Mouse (Mus musculus) fat pad, adult 2 months (tissue): ENCODE results near the gene Tmem235.

Experiments
- DNase-seq: peaks from one replicate; pipeline ENCODE4 v3.0.0-alpha.2; 2011; ENCODE audit warnings: low read depth, low spot score; ENCODE audit errors: extremely low read depth

The Tmem235 gene

GRCm38 (mm10) chr11:117888853-117889822 is 28.6 kb downstream of the Tmem235 start:
- no peak for DNase-seq

- no peak for DNase-seq
Observed at GRCm38 (mm10) chr11:117889887-117890340, 29.4 kb downstream of the Tmem235 start.

- no peak for DNase-seq
Observed at GRCm38 (mm10) chr11:117890519-117891282, 30.1 kb downstream of the Tmem235 start.

GRCm38 (mm10) chr11:117891581-117892175 is 31.1 kb downstream of the Tmem235 start:
- no peak for DNase-seq

GRCm38 (mm10) chr11:117892199-117892598 is 31.6 kb downstream of the Tmem235 start:
- no peak for DNase-seq

- DNase-seq = no peak
Observed at GRCm38 (mm10) chr11:117894676-117895075, 34.1 kb downstream of the Tmem235 start.

GRCm38 (mm10) chr11:117896533-117896932 is 36.0 kb downstream of the Tmem235 start:
- DNase-seq = no peak

- DNase-seq = no peak
Observed at GRCm38 (mm10) chr11:117902282-117902681, 41.7 kb downstream of the Tmem235 start.

GRCm38 (mm10) chr11:117904442-117904841 is 43.9 kb downstream of the Tmem235 start:
- no peak for DNase-seq

- DNase-seq = no peak
Observed at GRCm38 (mm10) chr11:117909337-117909736, 48.8 kb downstream of the Tmem235 start.

GRCm38 (mm10) chr11:117912684-117913352 is 52.3 kb downstream of the Tmem235 start:
- DNase-seq = no peak

GRCm38 (mm10) chr11:117914531-117914930 is 54.0 kb downstream of the Tmem235 start:
- DNase-seq = no peak
